Mouse (Mus musculus) liver, embryonic 13.5 days (tissue): ENCODE data around the gene Swi5. TPM values are rescaled to one million over a fixed set of nuclear protein-coding genes. Genes with fewer than 3 reads are reported as not detected.

Experiments used
- ATAC-seq: fragments of 200-750 bp; cut with Nextera tagmentation; 2 replicates; pipeline ENCODE4 v1.8.0; 2017; ENCODE audit warnings: low read depth, mild to moderate bottlenecking, moderate number of reproducible peaks, moderate library complexity
- DNase-seq: peaks from one replicate; pipeline ENCODE4 v3.0.0; 2022
- H3K27ac ChIP-seq: fragments of 300-500 bp; sonication (generic); 2 replicates; pipeline ENCODE4 v1.5.1; 2015; ENCODE audit warnings: moderate library complexity, mild to moderate bottlenecking, inconsistent platforms
- H3K27me3 ChIP-seq: fragments of 300-500 bp; sonication (generic); 2 replicates; pipeline ENCODE4 v1.6.1; 2015; ENCODE audit warnings: mild to moderate bottlenecking, inconsistent platforms
- H3K36me3 ChIP-seq: fragments of 300-500 bp; sonication (generic); 2 replicates; pipeline ENCODE4 v1.6.1; 2015; ENCODE audit warnings: mild to moderate bottlenecking, inconsistent platforms
- H3K4me1 ChIP-seq: fragments of 300-500 bp; sonication (generic); replicated peaks from 2 replicates; pipeline ENCODE4 v1.6.1; 2015; ENCODE audit warnings: inconsistent platforms
- H3K4me2 ChIP-seq: fragments of 300-500 bp; sonication (generic); 2 replicates; pipeline ENCODE4 v1.6.1; 2015; ENCODE audit warnings: inconsistent platforms, mild to moderate bottlenecking, moderate library complexity
- H3K4me3 ChIP-seq: fragments of 300-500 bp; sonication (generic); replicated peaks from 2 replicates; pipeline ENCODE4 v1.5.1; 2015; ENCODE audit warnings: mild to moderate bottlenecking, inconsistent platforms
- H3K9ac ChIP-seq: fragments of 300-500 bp; sonication (generic); 2 replicates; pipeline ENCODE4 v1.6.1; 2015; ENCODE audit warnings: mild to moderate bottlenecking, inconsistent platforms
- H3K9me3 ChIP-seq: fragments of 300-500 bp; sonication (generic); replicated peaks from 2 replicates; pipeline ENCODE4 v1.6.1; 2016; ENCODE audit warnings: inconsistent platforms
- WGBS: fragments of 180-500 bp; shearing (Covaris S2); methylation state at CpG from one replicate; pipeline ENCODE4 v1.1.7; 2015; ENCODE audit not compliant: insufficient replicate concordance; 5-methylcytosine and 5-hydroxymethylcytosine counted together
- microRNA-seq: library from miRNA; unstranded; fragments of <30 nt; microRNA quantifications from one replicate; pipeline ENCODE4, GENCODE M21; 2016
- polyA plus RNA-seq: library from polyadenylated mRNA; unstranded; fragments of >200 nt; fragmentation: Nextera tagmentation; extraction: Ambion mirVana; gene quantifications from 2 replicates; pipeline ENCODE4 v1.2.1, GENCODE M21; 2015

Swi5 gene
- polyA plus RNA-seq, 1 experiment from 2014 or later: 218 TPM

- H3K27ac ChIP-seq: peak overlapping the region; percentile 80
- no peaks in the 10 kb centered on the region for H3K27me3 ChIP-seq
- H3K9ac ChIP-seq: peak overlapping the region; percentile 77
- WGBS: 0% methylated on average over 20 of the region's 20 CpGs
- peaks cover 36% of the 10 kb centered on the region for H3K4me1 ChIP-seq
- H3K9me3 ChIP-seq: no peaks in the 10 kb centered on the region
- DNase-seq: peak; percentile 38
- ATAC-seq: peak; percentile 43
- H3K4me3 ChIP-seq: peak overlapping the region; percentile 78
- peaks cover 55% of the 10 kb centered on the region for H3K36me3 ChIP-seq
- H3K4me2 ChIP-seq: peak overlapping the region; percentile 90
These were observed 51.0 kb downstream of the Swi5 start for GRCm38 (mm10) chr2:32236760-32237487.

- Histone ChIP-seq H3K4me2 (peak within 1 kb of the TSS; percentile 90), H3K4me3 (peak within 1 kb of the TSS; percentile 78), H3K27me3 (no peaks in the 10 kb centered on the region), H3K9ac (peak within 1 kb of the TSS; percentile 77), H3K4me1 (peaks cover 36% of the 10 kb centered on the region), H3K9me3 (no peaks in the 10 kb centered on the region), H3K36me3 (peaks cover 55% of the 10 kb centered on the region), H3K27ac (peak within 1 kb of the TSS; percentile 88)
- ATAC-seq (peak; percentile 88), DNase-seq (peak; percentile 90)
- under 1% methylated on average over 54 of the region's 54 CpGs for WGBS
These were observed 51.8 kb downstream of the Swi5 start, which contains the start of gene Pomt1 for GRCm38 (mm10) chr2:32235886-32236759. TSS of gene Pomt1 (plus strand) at chr2:32236590.

GRCm38 (mm10) chr2:32235433-32235832 is 52.4 kb downstream of the Swi5 start:
- H3K4me3 ChIP-seq: peak overlapping the region; percentile 78
- H3K36me3 ChIP-seq: peaks cover 57% of the 10 kb centered on the region
- DNase-seq (no peak), ATAC-seq (no peak)
- H3K4me1 ChIP-seq: peaks cover 36% of the 10 kb centered on the region
- peak overlapping the region; percentile 88 for H3K27ac ChIP-seq
- H3K9ac ChIP-seq: peak overlapping the region; percentile 77
- peak overlapping the region; percentile 90 for H3K4me2 ChIP-seq
- no peaks in the 10 kb centered on the region for H3K9me3 ChIP-seq
- 22% methylated on average over 7 of the region's 7 CpGs for WGBS
- H3K27me3 ChIP-seq: no peaks in the 10 kb centered on the region

Small RNA genes within 50 kb of the gene (microRNA-seq; reads per million reads assigned to microRNA genes)
- gene Gm23363: not detected
- gene Mir199b: 239 reads per million, percentile 60 among the genes with 10 or more reads in this experiment

Other genes with a start within 250 kb of the Swi5 start
- 10.6 and 13.0 TPM in 2 replicates for gene Fam78a, start 203.2 kb downstream of the Swi5 start, polyA plus RNA-seq
- gene Plpp7, start 192.5 kb downstream of the Swi5 start, polyA plus RNA-seq: 2.0 and 2.2 TPM in 2 replicates
- gene Prrc2b, start 137.0 kb downstream of the Swi5 start, polyA plus RNA-seq: 6.8 and 7.7 TPM in 2 replicates
- 15.4 and 15.6 TPM in 2 replicates for gene Pomt1, start 51.5 kb downstream of the Swi5 start, polyA plus RNA-seq
- gene Uck1, start 27.9 kb downstream of the Swi5 start, polyA plus RNA-seq: 28.0 and 30.1 TPM in 2 replicates
- 7.4 and 8.7 TPM in 2 replicates for gene Golga2, start 691 bp downstream of the Swi5 start, polyA plus RNA-seq
- 14.8 and 21.1 TPM in 2 replicates for gene Ciz1, start 64.3 kb upstream of the Swi5 start, polyA plus RNA-seq
- gene Dnm1, start 65.3 kb upstream of the Swi5 start, polyA plus RNA-seq: 0.65 and 0.81 TPM in 2 replicates
- 35.3 and 39.2 TPM in 2 replicates for gene 1110008P14Rik, start 93.9 kb upstream of the Swi5 start, polyA plus RNA-seq
- gene Lcn2, start 100.2 kb upstream of the Swi5 start, polyA plus RNA-seq: 18.0 and 22.8 TPM in 2 replicates
- gene Ptges2, start 107.8 kb upstream of the Swi5 start, polyA plus RNA-seq: 14.1 and 15.5 TPM in 2 replicates
- gene Naif1, start 162.4 kb upstream of the Swi5 start, polyA plus RNA-seq: 2.2 and 2.4 TPM in 2 replicates
- 8.7 and 9.2 TPM in 2 replicates for gene Slc25a25, start 163.4 kb upstream of the Swi5 start, polyA plus RNA-seq
- 1.0 and 1.1 TPM in 2 replicates for gene Fam102a, start 247.3 kb upstream of the Swi5 start, polyA plus RNA-seq